Mouse (Mus musculus) liver, adult 2 months (tissue): ENCODE results near the gene Cnih3. TPM values are rescaled to one million over a fixed set of nuclear protein-coding genes. Genes with fewer than 3 reads are reported as not detected.
A peak's percentile ranks its signal among the peaks of the same experiment; 100 is the strongest.

Source experiments
- DNase-seq: peaks from one replicate; pipeline ENCODE4 v3.0.0-alpha.2; 2011; ENCODE audit warnings: low read depth, low spot score; ENCODE audit errors: extremely low read depth
- H3K27ac ChIP-seq: fragments of 200-500 bp; replicated peaks from 2 replicates; pipeline ENCODE4 v1.5.1; 2012; ENCODE audit warnings: low read depth, mild to moderate bottlenecking, control low read depth, inconsistent platforms, low read length; ENCODE audit not compliant: insufficient read depth
- H3K27me3 ChIP-seq: fragments of 200-500 bp; 2 replicates; pipeline ENCODE4 v1.6.1; 2012; ENCODE audit warnings: mild to moderate bottlenecking, moderate library complexity, low read length, inconsistent platforms; ENCODE audit not compliant: control insufficient read depth, insufficient read depth
- H3K36me3 ChIP-seq: fragments of 200-500 bp; 2 replicates; pipeline ENCODE4 v1.6.1; 2012; ENCODE audit warnings: low read length, inconsistent platforms; ENCODE audit not compliant: control insufficient read depth, insufficient read depth
- H3K4me1 ChIP-seq: fragments of 200-500 bp; 2 replicates; pipeline ENCODE4 v1.6.1; 2011; ENCODE audit warnings: low read length; ENCODE audit not compliant: control insufficient read depth, insufficient read depth
- H3K4me3 ChIP-seq: fragments of 200-500 bp; 2 replicates; pipeline ENCODE4 v1.5.1; 2011; ENCODE audit warnings: low read depth, mild to moderate bottlenecking, control low read depth, low read length, moderate library complexity; ENCODE audit not compliant: insufficient read depth
- H3K79me2 ChIP-seq: fragments of 200-500 bp; 2 replicates; pipeline ENCODE4 v1.6.1; 2012; ENCODE audit warnings: inconsistent platforms, mild to moderate bottlenecking, low read length, moderate library complexity; ENCODE audit not compliant: control insufficient read depth, insufficient read depth
- H3K9ac ChIP-seq: fragments of 200-500 bp; 2 replicates; pipeline ENCODE4 v1.6.1; 2012; ENCODE audit warnings: low read depth, mild to moderate bottlenecking, control low read depth, inconsistent platforms, low read length
- CTCF ChIP-seq: fragments of 200-500 bp; IDR thresholded peaks from 2 replicates; pipeline ENCODE4 v1.5.1; 2011; ENCODE audit warnings: low read depth, low read length, control low read depth
- POLR2A ChIP-seq: fragments of 200-500 bp; IDR thresholded peaks from 2 replicates; pipeline ENCODE4 v1.6.1; 2011; ENCODE audit warnings: low read length, control low read depth; ENCODE audit not compliant: insufficient read depth; ENCODE audit errors: extremely low read depth
- WGBS: fragments of 180-500 bp; shearing (Covaris S2); methylation state at CpG from one replicate; pipeline ENCODE4 v1.1.7; 2018; 5-methylcytosine and 5-hydroxymethylcytosine counted together
- polyA plus RNA-seq: library from polyadenylated mRNA; depleted of rRNA; stranded (reverse); fragments of >200 nt; gene quantifications from 2 replicates; pipeline ENCODE4 v1.2.3, GENCODE M21; 2012
- total RNA-seq: library from RNA; depleted of rRNA; stranded (reverse); fragments of >200 nt; gene quantifications from 2 replicates; pipeline ENCODE4 v1.2.3, GENCODE M21; 2014

The Cnih3 gene
- total and polyA plus RNA-seq, 2 experiments = not detected

DNA sequence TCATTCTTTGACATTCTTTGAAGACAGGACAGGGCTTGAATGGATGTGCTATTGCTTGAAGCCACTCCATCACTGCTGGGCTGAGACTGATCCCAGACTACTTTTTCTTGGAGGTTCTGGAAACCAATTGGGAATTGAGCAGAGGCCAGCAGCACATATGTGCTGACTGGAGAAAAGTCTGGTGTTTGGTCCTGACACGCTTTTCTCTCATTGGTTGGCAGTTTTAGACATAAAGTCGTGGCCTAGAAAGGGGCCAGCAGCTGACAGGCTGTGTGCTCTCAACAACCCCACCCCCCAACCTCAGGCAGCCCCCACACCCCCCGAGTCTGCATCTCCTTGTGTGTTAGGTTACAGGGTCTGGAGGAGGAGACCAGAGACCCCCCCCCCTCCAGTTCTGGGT lies 17.9 kb downstream of the Cnih3 start:
- Histone ChIP-seq H3K36me3 (no peaks in the 10 kb centered on the region), H3K9ac (no peak overlapping the region), H3K4me1 (no peaks in the 10 kb centered on the region), H3K27me3 (no peaks in the 10 kb centered on the region; the same call in 1 of the 2 replicates), H3K79me2 (no peaks in the 10 kb centered on the region), H3K4me3 (no peak overlapping the region), H3K27ac (no peak overlapping the region)
- DNase-seq = no peak
- TF ChIP-seq POLR2A (no peak), CTCF (no peak)
- WGBS = 63% methylated on average over 3 of the region's 3 CpGs

DNA sequence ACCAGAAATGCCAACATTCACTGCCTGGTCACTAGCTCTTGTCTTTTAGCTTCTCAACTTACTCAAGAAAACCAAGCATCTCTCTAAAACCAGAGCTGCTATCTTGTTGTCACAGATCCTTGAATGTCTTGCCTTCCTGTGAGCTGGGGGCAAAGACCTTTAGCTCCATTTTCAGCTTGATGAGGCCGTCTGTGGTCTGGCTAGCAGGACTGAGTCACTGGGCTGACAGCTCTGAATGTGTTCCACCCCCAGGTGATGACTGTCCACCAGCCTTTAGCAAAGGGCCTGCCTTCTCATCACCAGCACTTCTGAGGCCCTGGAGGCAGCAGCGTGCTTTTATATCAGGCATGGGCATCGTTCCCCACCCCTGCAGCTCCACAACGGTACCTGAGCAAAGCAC lies 18.8 kb downstream of the Cnih3 start:
- Histone ChIP-seq H3K9ac (no peak overlapping the region), H3K27me3 (no peaks in the 10 kb centered on the region; the same call in 1 of the 2 replicates), H3K79me2 (no peaks in the 10 kb centered on the region), H3K4me1 (no peaks in the 10 kb centered on the region), H3K36me3 (no peaks in the 10 kb centered on the region), H3K27ac (no peak overlapping the region), H3K4me3 (no peak overlapping the region)
- TF ChIP-seq CTCF (no peak), POLR2A (no peak)
- 77% methylated on average over 4 of the region's 4 CpGs for WGBS
- no peak for DNase-seq

DNA sequence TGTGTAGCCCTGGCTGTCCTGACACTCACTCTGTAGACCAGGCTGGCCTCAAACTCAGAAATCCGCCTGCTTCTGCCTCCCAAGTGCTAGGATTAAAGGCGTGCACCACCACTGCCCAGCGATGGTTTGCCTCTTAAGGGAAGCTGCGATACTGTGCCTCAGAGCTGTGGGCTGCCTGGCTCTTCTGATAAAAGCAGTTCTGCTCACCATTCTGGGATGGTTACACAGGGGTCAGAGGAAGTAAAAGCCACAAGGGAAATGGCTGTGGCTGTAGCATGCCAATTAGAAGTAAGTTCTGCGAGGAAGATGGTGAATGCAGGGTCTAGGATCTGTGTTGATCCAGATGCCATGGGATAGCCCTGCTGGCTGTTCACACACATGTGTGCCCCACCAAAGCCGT lies 19.9 kb downstream of the Cnih3 start:
- TF ChIP-seq CTCF (no peak), POLR2A (no peak)
- Histone ChIP-seq H3K9ac (no peak overlapping the region), H3K36me3 (no peaks in the 10 kb centered on the region), H3K4me1 (no peaks in the 10 kb centered on the region), H3K79me2 (no peaks in the 10 kb centered on the region), H3K4me3 (no peak overlapping the region), H3K27ac (no peak overlapping the region), H3K27me3 (no peaks in the 10 kb centered on the region; the same call in 1 of the 2 replicates)
- DNase-seq = no peak
- 67% methylated on average over 6 of the region's 6 CpGs for WGBS

DNA sequence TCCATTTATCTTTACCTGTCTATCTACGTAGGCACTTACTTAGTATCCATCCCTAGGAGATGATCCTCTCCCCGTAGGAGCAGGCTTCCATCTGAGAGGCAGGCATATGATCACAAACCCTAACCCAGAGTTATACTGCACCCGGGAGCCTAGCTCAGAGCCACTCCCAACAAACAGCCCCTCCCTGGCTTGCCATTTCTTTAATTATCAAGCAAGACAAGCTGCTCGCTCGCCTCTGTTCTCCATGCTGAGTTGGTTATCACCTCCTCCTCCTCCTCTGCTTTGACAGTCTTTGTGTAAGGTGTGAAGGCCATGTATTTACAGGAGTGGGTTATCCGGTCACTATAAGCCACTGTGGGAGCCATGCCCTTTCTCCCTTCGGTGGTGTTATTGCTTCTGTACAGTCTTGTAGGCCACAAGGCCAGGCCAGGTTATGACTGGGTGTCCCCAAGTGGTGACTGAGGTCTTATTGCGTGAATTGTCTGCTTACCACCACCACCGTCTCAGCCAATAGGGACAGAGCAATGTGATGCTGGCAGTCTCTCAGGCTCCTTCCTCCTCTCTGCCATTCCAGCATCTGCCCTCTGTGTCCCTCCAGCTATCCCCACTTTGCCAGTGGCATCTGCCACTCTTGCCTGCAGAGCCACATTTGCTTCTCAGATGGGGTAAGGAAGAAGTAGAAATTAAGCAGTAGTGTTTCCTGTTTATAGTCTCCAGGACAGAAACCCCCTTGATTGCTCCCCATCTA lies 22.4 kb downstream of the Cnih3 start:
- Histone ChIP-seq H3K9ac (no peak overlapping the region), H3K27ac (no peak overlapping the region), H3K4me3 (no peak overlapping the region), H3K27me3 (no peaks in the 10 kb centered on the region; the same call in 1 of the 2 replicates), H3K36me3 (no peaks in the 10 kb centered on the region), H3K79me2 (no peaks in the 10 kb centered on the region), H3K4me1 (no peaks in the 10 kb centered on the region)
- DNase-seq = no peak
- TF ChIP-seq CTCF (no peak), POLR2A (no peak)
- 76% methylated on average over 9 of the region's 9 CpGs for WGBS

DNA sequence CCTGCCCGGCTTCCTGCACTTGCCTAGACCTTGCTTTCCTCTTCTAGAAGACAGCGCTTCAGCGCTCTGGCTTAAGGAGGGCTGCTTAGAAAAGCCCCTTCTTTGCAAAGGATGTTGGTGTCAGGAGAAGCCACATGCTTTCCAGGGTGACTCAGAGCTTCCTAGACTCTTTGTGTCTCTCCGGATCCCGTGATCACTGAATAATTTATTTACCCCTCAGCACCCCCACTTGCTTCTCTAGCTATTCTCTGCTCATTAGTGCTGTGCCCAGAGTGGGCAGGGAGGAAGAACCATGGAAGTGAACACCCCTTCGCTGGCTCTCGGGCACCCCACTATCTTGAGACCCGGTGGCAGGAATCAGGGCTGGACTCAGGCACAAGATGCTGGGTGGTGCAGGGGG lies 24.0 kb downstream of the Cnih3 start:
- no peak for DNase-seq
- Histone ChIP-seq H3K4me3 (no peak overlapping the region), H3K27me3 (no peaks in the 10 kb centered on the region), H3K9ac (no peak overlapping the region), H3K4me1 (no peaks in the 10 kb centered on the region), H3K36me3 (no peaks in the 10 kb centered on the region), H3K27ac (no peak overlapping the region), H3K79me2 (no peaks in the 10 kb centered on the region)
- WGBS = 67% methylated on average over 8 of the region's 8 CpGs
- TF ChIP-seq POLR2A = no peak
- TF ChIP-seq CTCF = no peak

DNA sequence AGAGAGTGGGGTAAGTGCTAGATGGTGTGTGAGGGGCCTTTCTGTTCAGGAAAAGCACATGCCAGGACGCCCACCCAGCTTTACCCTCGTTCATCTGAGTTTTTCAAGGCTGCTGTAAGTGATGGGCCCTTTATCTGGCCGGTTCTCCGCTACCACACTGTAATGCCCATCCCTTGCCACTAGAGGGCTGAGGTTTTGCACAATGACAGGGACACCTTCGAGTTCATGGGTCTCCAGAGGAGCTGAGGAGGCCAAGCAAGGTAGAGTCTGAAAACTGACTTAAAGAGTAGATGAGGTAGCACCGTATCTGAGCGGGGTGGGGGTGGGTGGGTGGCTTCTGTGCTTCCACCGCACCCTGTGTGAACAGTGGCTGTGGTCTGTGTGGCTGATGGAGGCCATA lies 27.2 kb downstream of the Cnih3 start:
- Histone ChIP-seq H3K4me1 (no peaks in the 10 kb centered on the region), H3K9ac (no peak overlapping the region), H3K4me3 (no peak overlapping the region), H3K27ac (no peak overlapping the region), H3K27me3 (no peaks in the 10 kb centered on the region), H3K79me2 (no peaks in the 10 kb centered on the region), H3K36me3 (no peaks in the 10 kb centered on the region)
- TF ChIP-seq CTCF (peak; percentile 82), POLR2A (no peak)
- 27% methylated on average over 8 of the region's 8 CpGs for WGBS
- peak; percentile 25 for DNase-seq
